8 mouse cellular contexts compared by ENCODE assay signal in genomic region chr16:44016164-44016563, GRCm38 (mm10). TPM values are rescaled to one million over a fixed set of nuclear protein-coding genes. Genes with fewer than 3 reads are reported as not detected.
DNase-seq lines count a peak whose midpoint lies in the region; ATAC-seq lines count a peak whose summit lies in the region.

No protein-coding gene starts in this region.

- H3K4me3 ChIP-seq in heart, embryonic 12.5 days, result peak overlapping the region; percentile 40
- H3K4me3 ChIP-seq in macrophage (ENCODE audit: inconsistent target), result peak overlapping the region; percentile 15
- H3K4me3 ChIP-seq in midbrain, embryonic 14.5 days (replicated peaks; ENCODE audit: low read depth, low read length), result no peak overlapping the region

- ATAC-seq in heart, embryonic 12.5 days (ENCODE audit: insufficient number of reproducible peaks, low FRiP score), result peak; percentile 68; the same call in 1 of the 2 replicates
- ATAC-seq in midbrain, embryonic 14.5 days (ENCODE audit: low FRiP score, low TSS enrichment), result no peak

- peaks cover 18% of the 10 kb centered on the region for H3K4me1 ChIP-seq in heart, embryonic 12.5 days (replicated peaks)
- no peaks in the 10 kb centered on the region for H3K4me1 ChIP-seq in midbrain, embryonic 14.5 days (ENCODE audit: control insufficient read depth, insufficient read depth, low read length)

- no peaks in the 10 kb centered on the region for H3K27me3 ChIP-seq in heart, embryonic 12.5 days (replicated peaks)
- H3K27me3 ChIP-seq in midbrain, embryonic 14.5 days (ENCODE audit: control insufficient read depth, insufficient read depth, low read length), result no peaks in the 10 kb centered on the region

- no peaks in the 10 kb centered on the region for H3K79me2 ChIP-seq in macrophage (ENCODE audit: inconsistent target)

- peak; percentile 75 for DNase-seq in CD4-positive helper T cell, adult 2 months (ENCODE audit: low read depth, low spot score)
- DNase-seq in adrenal gland, postnatal 25 days, result peak; percentile 15
- DNase-seq in kidney, postnatal 14 days, result peak; percentile 85
- peak; percentile 49 for DNase-seq in thymus, postnatal 14 days
- DNase-seq in midbrain, embryonic 14.5 days, result no peak
- no peak for DNase-seq in Muller cell, postnatal 12 days (ENCODE audit: inconsistent ontology term)

- H3K9me3 ChIP-seq in heart, embryonic 12.5 days (replicated peaks), result 0 out of 2 replicates have a peak, but pooled peaks cover 4% of the 10 kb centered on the region
- no peaks in the 10 kb centered on the region for H3K9me3 ChIP-seq in midbrain, embryonic 14.5 days (ENCODE audit: control insufficient read depth, low read length)

- peak overlapping the region; percentile 69 for H3K4me2 ChIP-seq in heart, embryonic 12.5 days
- H3K4me2 ChIP-seq in midbrain, embryonic 14.5 days (ENCODE audit: low read length), result no peak overlapping the region

- peak overlapping the region; percentile 47 for H3K9ac ChIP-seq in heart, embryonic 12.5 days
- no peak overlapping the region for H3K9ac ChIP-seq in midbrain, embryonic 14.5 days (replicated peaks; ENCODE audit: low read length)

- peaks cover under 1% of the 10 kb centered on the region for H3K36me3 ChIP-seq in heart, embryonic 12.5 days
- H3K36me3 ChIP-seq in macrophage (ENCODE audit: inconsistent target), result no peaks in the 10 kb centered on the region
- H3K36me3 ChIP-seq in midbrain, embryonic 14.5 days (ENCODE audit: control insufficient read depth, insufficient read depth, low read length), result no peaks in the 10 kb centered on the region

- no peak overlapping the region for H3K27ac ChIP-seq in heart, embryonic 12.5 days (ENCODE audit: poor library complexity, severe bottlenecking)
- no peak overlapping the region for H3K27ac ChIP-seq in macrophage
- no peak overlapping the region for H3K27ac ChIP-seq in midbrain, embryonic 14.5 days (replicated peaks; ENCODE audit: low read depth, low read length)

- WGBS in heart, embryonic 12.5 days, result 4% methylated on average over 11 of the region's 11 CpGs
- WGBS in macrophage (ENCODE audit: missing documents), result 6% methylated on average over 11 of the region's 11 CpGs
- 24% methylated on average over 11 of the region's 11 CpGs for WGBS in midbrain, embryonic 14.5 days

RNA-seq across cellular contexts. Expression of gene Zdhhc23, which starts 36.6 kb away (rescaled TPM):
- 0.46 and 0.52 TPM in 2 replicates for total RNA-seq in adrenal gland, postnatal 25 days (2021)
- 1.8 and 2.2 TPM in 2 replicates for polyA plus RNA-seq in heart, embryonic 12.5 days (2016; fragmentation: Nextera tagmentation; extraction: Ambion mirVana)
- 1 to 10 TPM in 6 of 26 experiments, under 1 TPM in 18, not detected in 2; 0.11 to 2.1 (median 0.57) TPM for total RNA-seq in macrophage (2018; cell fraction: chromatin; rRNA removed)
- total RNA-seq in macrophage (2018; cell fraction: cytosol; rRNA removed), result 1 to 10 TPM in 2 of 26 experiments, under 1 TPM in 24; 0.23 to 1.0 (median 0.52) TPM
- total RNA-seq in macrophage (2018; cell fraction: nucleus; rRNA removed), result 1 to 10 TPM in 11 of 26 experiments, under 1 TPM in 15; 0.18 to 2.4 (median 0.92) TPM
- polyA plus RNA-seq in macrophage (2018), result 0.25 to 0.60 TPM (median 0.47 TPM) in 3 replicates
- 2.6 and 3.0 TPM in 2 replicates for polyA plus RNA-seq in midbrain, embryonic 14.5 days (2014; fragmentation: Nextera tagmentation; extraction: Ambion mirVana)

RNA-seq across cellular contexts. Expression of gene Gramd1c, which starts 47.0 kb away (rescaled TPM):
- total RNA-seq in adrenal gland, postnatal 25 days (2021), result 1.6 and 2.1 TPM in 2 replicates
- 7.6 and 9.3 TPM in 2 replicates for polyA plus RNA-seq in heart, embryonic 12.5 days (2016; fragmentation: Nextera tagmentation; extraction: Ambion mirVana)
- total RNA-seq in macrophage (2018; cell fraction: chromatin; rRNA removed), result 1 to 10 TPM in 13 of 26 experiments, under 1 TPM in 13; 0.29 to 3.8 (median 1.1) TPM
- under 1 TPM; 0.08 to 0.86 (median 0.35) TPM for total RNA-seq in macrophage (2018; cell fraction: cytosol; rRNA removed)
- 1 to 10 TPM in 9 of 26 experiments, under 1 TPM in 17; 0.28 to 3.1 (median 0.76) TPM for total RNA-seq in macrophage (2018; cell fraction: nucleus; rRNA removed)
- polyA plus RNA-seq in macrophage (2018), result 0.23 to 0.32 TPM (median 0.32 TPM) in 3 replicates
- 1.8 and 1.9 TPM in 2 replicates for polyA plus RNA-seq in midbrain, embryonic 14.5 days (2014; fragmentation: Nextera tagmentation; extraction: Ambion mirVana)

Comparison
In these comparisons a context has a peak if more than half of its experiments do, and no peak if none do; other contexts are left out.
1. DNase-seq: peak in CD4-positive helper T cell, adult 2 months (single experiment), adrenal gland, postnatal 25 days (single experiment), kidney, postnatal 14 days (single experiment) and thymus, postnatal 14 days (single experiment); none in midbrain, embryonic 14.5 days (single experiment) and Muller cell, postnatal 12 days (single experiment).